In genomic region chr6:41582189-41582588, GRCm38 (mm10) we compare ENCODE assay signal across 32 mouse cellular contexts. TPM values are rescaled to one million over a fixed set of nuclear protein-coding genes. Genes with fewer than 3 reads are reported as not detected.
"Had no signal": no experiment of that assay in that cellular context is flagged by ENCODE, and none has a peak within 500 bp of the region (broad histone marks: within the 10 kb centered on the region; RNA-seq: fewer than 3 reads in every experiment).

No protein-coding gene starts in this region.

- H3K9me3 ChIP-seq: embryonic facial prominence, embryonic 10.5 days; embryonic facial prominence, embryonic 12.5 days; embryonic facial prominence, embryonic 13.5 days; embryonic facial prominence, embryonic 15.5 days; forebrain, embryonic 10.5 days; forebrain, embryonic 13.5 days; forebrain, embryonic 15.5 days; heart, embryonic 10.5 days had no signal

- H3K27me3 ChIP-seq: embryonic facial prominence, embryonic 12.5 days; embryonic facial prominence, embryonic 13.5 days; embryonic facial prominence, embryonic 15.5 days; forebrain, embryonic 13.5 days; forebrain, embryonic 15.5 days had no signal

- H3K4me1 ChIP-seq: heart, embryonic 10.5 days had no signal

- DNase-seq: cerebellum, postnatal 10 days; cerebellum, postnatal 14 days; cerebellum, postnatal 25 days; cerebellum, postnatal 36 days; embryo, embryonic 11 days; forebrain, postnatal 0 days; gastrocnemius, adult 2 months; gastrocnemius, postnatal 10 days; gastrocnemius, postnatal 14 days; gastrocnemius, postnatal 25 days; gastrocnemius, postnatal 36 days; heart, adult 11 months; heart, adult 18-20 months; heart, adult 2 months had no signal

- H3K4me2 ChIP-seq: embryonic facial prominence, embryonic 12.5 days; embryonic facial prominence, embryonic 15.5 days; forebrain, embryonic 13.5 days; forebrain, embryonic 15.5 days; heart, embryonic 11.5 days had no signal

- H3K36me3 ChIP-seq: embryonic facial prominence, embryonic 10.5 days; embryonic facial prominence, embryonic 12.5 days; embryonic facial prominence, embryonic 13.5 days; embryonic facial prominence, embryonic 15.5 days; forebrain, embryonic 10.5 days; forebrain, embryonic 15.5 days; heart, embryonic 10.5 days had no signal

- H3K27ac ChIP-seq: embryonic facial prominence, embryonic 10.5 days; embryonic facial prominence, embryonic 12.5 days; embryonic facial prominence, embryonic 13.5 days; embryonic facial prominence, embryonic 15.5 days; forebrain, embryonic 10.5 days; forebrain, embryonic 13.5 days; forebrain, embryonic 15.5 days; gastrocnemius, adult 2 months; heart, adult 2 months; heart, embryonic 10.5 days had no signal

- H3K9ac ChIP-seq: embryonic facial prominence, embryonic 12.5 days; embryonic facial prominence, embryonic 13.5 days; embryonic facial prominence, embryonic 15.5 days; forebrain, embryonic 13.5 days; forebrain, embryonic 15.5 days; forebrain, postnatal 0 days had no signal

- ATAC-seq: forebrain, embryonic 13.5 days; forebrain, embryonic 14.5 days; forebrain, embryonic 15.5 days; forebrain, embryonic 16.5 days; forebrain, postnatal 0 days had no signal

- H3K4me3 ChIP-seq: embryonic facial prominence, embryonic 10.5 days; embryonic facial prominence, embryonic 12.5 days; embryonic facial prominence, embryonic 13.5 days; embryonic facial prominence, embryonic 15.5 days; erythroblast, embryonic 14.5 days; forebrain, embryonic 10.5 days; forebrain, embryonic 13.5 days; forebrain, embryonic 15.5 days; gastrocnemius, adult 2 months; heart, adult 2 months; heart, embryonic 10.5 days had no signal

RNA-seq across cellular contexts. Expression of gene Trpv6, which starts 54.0 kb away (rescaled TPM):
- total RNA-seq: common myeloid progenitor, adult 5-6 weeks; forebrain, postnatal 0 days; gastrocnemius, adult 18-20 months; gastrocnemius, adult 2 months; gastrocnemius, adult 8-10 months; gastrocnemius, postnatal 10 days; gastrocnemius, postnatal 14 days; gastrocnemius, postnatal 25 days; gastrocnemius, postnatal 36 days; gastrocnemius, postnatal 4 days; granulocyte monocyte progenitor cell, adult 5-6 weeks; heart, adult 18-20 months; heart, adult 2 months; heart, adult 8-10 months had no signal
- polyA plus RNA-seq: heart, adult 2 months; heart, embryonic 11.5 days had no signal
